Mouse (Mus musculus) lung, adult 2 months (tissue): Measurements from ENCODE around the gene Neu1.

Experiments
- CTCF ChIP-seq: fragments of 200-500 bp; IDR thresholded peaks from 2 replicates; pipeline ENCODE4 v1.5.1; 2011; ENCODE audit warnings: mild to moderate bottlenecking, low read length, control low read depth; ENCODE audit not compliant: insufficient read depth
- POLR2A ChIP-seq: fragments of 200-500 bp; IDR thresholded peaks from 2 replicates; pipeline ENCODE4 v1.6.1; 2011; ENCODE audit warnings: low read depth, mild to moderate bottlenecking, control low read depth, low read length, borderline replicate concordance; ENCODE audit errors: extremely low read depth

GRCm38 (mm10) chr17:34911945-34912351 lies 19.1 kb upstream of the Neu1 start:
- TF ChIP-seq POLR2A (peak; percentile 18; the same call in 1 of the 2 replicates), CTCF (peak; percentile 97)
